Mouse (Mus musculus): Measurements from ENCODE around the gene Mapk10. TPM values are rescaled to one million over a fixed set of nuclear protein-coding genes. Genes with fewer than 3 reads are reported as not detected.

Gene Mapk10
- polyA plus RNA-seq (2016; fragmentation: Nextera tagmentation; extraction: Ambion mirVana), result 64.5 and 72.0 TPM in 2 replicates

GRCm38 (mm10) chr5:103211101-103211848 lies at the start of gene Mapk10:
Gene Mapk10, minus strand, starts transcription at chr5:103211334.
- H3K36me3 ChIP-seq, result no peaks in the 10 kb centered on the region
- H3K27me3 ChIP-seq (replicated peaks), result no peaks in the 10 kb centered on the region
- H3K4me1 ChIP-seq, result peaks cover 11% of the 10 kb centered on the region
- peak within 1 kb of the TSS; percentile 53 for H3K4me2 ChIP-seq (replicated peaks)
- peak; percentile 99 for ATAC-seq (ENCODE audit: low FRiP score, low read depth)
- peak within 1 kb of the TSS; percentile 44 for H3K4me3 ChIP-seq
- peak within 1 kb of the TSS; percentile 59 for H3K9ac ChIP-seq
- WGBS, result 9% methylated on average over 16 of the region's 16 CpGs
- H3K9me3 ChIP-seq, result 0 out of 2 replicates have a peak, but pooled peaks cover 3% of the 10 kb centered on the region
- H3K27ac ChIP-seq, result peak within 1 kb of the TSS; percentile 38

GRCm38 (mm10) chr5:103256144-103256543 lies 45.0 kb upstream of the Mapk10 start:
- H3K27ac ChIP-seq, result no peak overlapping the region
- H3K4me3 ChIP-seq, result no peak overlapping the region
- H3K9ac ChIP-seq, result no peak overlapping the region
- H3K27me3 ChIP-seq (replicated peaks), result no peaks in the 10 kb centered on the region
- no peaks in the 10 kb centered on the region for H3K4me1 ChIP-seq
- no peak overlapping the region for H3K4me2 ChIP-seq (replicated peaks)
- H3K9me3 ChIP-seq, result no peaks in the 10 kb centered on the region
- no peaks in the 10 kb centered on the region for H3K36me3 ChIP-seq
- ATAC-seq (ENCODE audit: low FRiP score, low read depth), result no peak
- 91% methylated on average over 5 of the region's 5 CpGs for WGBS

DNA sequence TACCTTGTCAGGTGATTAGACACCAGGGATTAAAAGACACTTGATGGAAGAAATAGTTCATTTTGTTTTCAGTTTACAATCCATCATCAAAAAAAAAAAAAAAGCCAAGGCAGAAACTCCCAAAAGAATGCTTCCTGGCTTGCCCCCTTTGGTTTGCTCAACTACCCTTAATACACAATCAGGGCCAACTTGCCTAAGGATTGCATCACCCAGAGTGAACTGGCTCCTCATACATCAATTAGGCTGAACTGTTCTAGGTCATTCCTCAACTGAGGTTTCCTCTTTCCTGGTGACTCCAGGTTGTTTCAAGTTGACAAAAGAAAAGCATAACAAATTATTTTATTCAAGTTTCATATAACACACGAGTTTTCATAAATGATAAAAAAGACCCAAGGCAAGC lies 31.3 kb upstream of the Mapk10 start:
- H3K27me3 ChIP-seq (replicated peaks), result no peaks in the 10 kb centered on the region
- no peak overlapping the region for H3K27ac ChIP-seq
- H3K36me3 ChIP-seq, result no peaks in the 10 kb centered on the region
- no peak overlapping the region for H3K4me3 ChIP-seq
- no peaks in the 10 kb centered on the region for H3K9me3 ChIP-seq
- no peaks in the 10 kb centered on the region for H3K4me1 ChIP-seq
- no peak overlapping the region for H3K4me2 ChIP-seq (replicated peaks)
- ATAC-seq (ENCODE audit: low FRiP score, low read depth), result no peak
- no peak overlapping the region for H3K9ac ChIP-seq
- WGBS, result 74% methylated on average over 1 of the region's 1 CpGs

DNA sequence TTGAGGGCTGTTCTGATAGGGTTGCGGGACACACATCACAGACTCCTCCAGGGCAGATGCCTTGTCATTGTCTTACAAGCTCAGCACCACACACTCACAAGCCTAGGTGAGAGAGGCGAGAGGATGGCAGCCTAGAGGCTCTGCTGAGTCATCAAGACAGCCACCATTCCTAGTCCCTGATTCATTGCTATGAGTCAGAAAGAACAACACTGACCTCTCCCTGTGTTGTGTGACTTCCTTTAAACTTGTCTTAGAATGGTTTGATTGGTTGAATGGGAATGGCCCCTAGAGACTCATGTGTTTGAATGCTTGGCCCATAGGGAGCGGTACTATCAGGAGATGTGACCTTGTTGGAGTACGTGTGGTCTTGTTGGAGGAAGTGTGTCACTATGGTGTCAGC lies 20.7 kb upstream of the Mapk10 start:
- WGBS, result 80% methylated on average over 4 of the region's 4 CpGs
- Histone ChIP-seq H3K27me3 (replicated peaks) (no peaks in the 10 kb centered on the region), H3K4me1 (no peaks in the 10 kb centered on the region), H3K9ac (no peak overlapping the region), H3K4me2 (replicated peaks) (no peak overlapping the region), H3K27ac (no peak overlapping the region), H3K9me3 (no peaks in the 10 kb centered on the region), H3K36me3 (no peaks in the 10 kb centered on the region), H3K4me3 (no peak overlapping the region)
- no peak for ATAC-seq (ENCODE audit: low FRiP score, low read depth)

DNA sequence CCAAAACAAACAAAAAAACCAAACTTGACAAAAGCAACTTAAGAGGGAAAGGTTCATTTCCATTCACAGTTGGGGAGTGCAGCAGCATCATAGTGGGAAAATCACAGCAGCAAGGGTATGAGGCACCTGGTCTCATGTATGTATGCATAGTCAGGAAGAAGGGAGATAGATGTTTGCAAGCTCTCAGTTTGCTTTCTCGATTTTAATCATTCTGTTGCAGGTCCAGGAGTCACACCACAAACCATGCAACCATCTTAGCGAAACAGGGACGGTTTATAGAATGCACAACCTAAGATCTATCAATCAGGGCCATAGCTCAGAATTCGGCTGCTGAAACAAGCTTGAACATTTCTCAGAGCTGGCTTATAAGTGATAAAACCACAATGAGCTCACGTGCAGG lies 19.2 kb upstream of the Mapk10 start:
- H3K4me3 ChIP-seq, result no peak overlapping the region
- 85% methylated on average over 5 of the region's 5 CpGs for WGBS
- no peak overlapping the region for H3K9ac ChIP-seq
- no peak overlapping the region for H3K27ac ChIP-seq
- H3K27me3 ChIP-seq (replicated peaks), result no peaks in the 10 kb centered on the region
- H3K36me3 ChIP-seq, result no peaks in the 10 kb centered on the region
- no peaks in the 10 kb centered on the region for H3K9me3 ChIP-seq
- no peak for ATAC-seq (ENCODE audit: low FRiP score, low read depth)
- no peaks in the 10 kb centered on the region for H3K4me1 ChIP-seq
- no peak overlapping the region for H3K4me2 ChIP-seq (replicated peaks)

- 71% methylated on average over 3 of the region's 3 CpGs for WGBS
- H3K27me3 ChIP-seq (replicated peaks), result no peaks in the 10 kb centered on the region
Measured at GRCm38 (mm10) chr5:103229321-103229720, 18.2 kb upstream of the Mapk10 start.

GRCm38 (mm10) chr5:103221997-103222396 lies 10.9 kb upstream of the Mapk10 start:
- Histone ChIP-seq H3K27me3 (replicated peaks) (no peaks in the 10 kb centered on the region), H3K27ac (no peak overlapping the region), H3K36me3 (no peaks in the 10 kb centered on the region), H3K4me3 (no peak overlapping the region), H3K4me1 (no peaks in the 10 kb centered on the region), H3K9me3 (no peaks in the 10 kb centered on the region), H3K9ac (no peak overlapping the region), H3K4me2 (replicated peaks) (no peak overlapping the region)
- 68% methylated on average over 2 of the region's 2 CpGs for WGBS
- no peak for ATAC-seq (ENCODE audit: low FRiP score, low read depth)

More at GRCm38 (mm10) chr5:103229321-103229720, 18.2 kb upstream of the Mapk10 start:
- H3K27ac ChIP-seq, result no peak overlapping the region
- H3K4me3 ChIP-seq, result no peak overlapping the region
- no peaks in the 10 kb centered on the region for H3K9me3 ChIP-seq
- no peak for ATAC-seq (ENCODE audit: low FRiP score, low read depth)
- no peaks in the 10 kb centered on the region for H3K36me3 ChIP-seq
- no peak overlapping the region for H3K4me2 ChIP-seq (replicated peaks)
- H3K9ac ChIP-seq, result no peak overlapping the region
- H3K4me1 ChIP-seq, result no peaks in the 10 kb centered on the region

- H3K4me2 ChIP-seq (replicated peaks), result peak overlapping the region; percentile 53
- peak; percentile 32; the same call in 1 of the 2 replicates for ATAC-seq (ENCODE audit: low FRiP score, low read depth)
- H3K27me3 ChIP-seq (replicated peaks), result no peaks in the 10 kb centered on the region
- peak overlapping the region; percentile 20; the same call in 1 of the 2 replicates for H3K27ac ChIP-seq
- H3K9ac ChIP-seq, result peak overlapping the region; percentile 59
- peaks cover 11% of the 10 kb centered on the region for H3K4me1 ChIP-seq
- WGBS, result 26% methylated on average over 6 of the region's 6 CpGs
- no peaks in the 10 kb centered on the region for H3K36me3 ChIP-seq
- H3K9me3 ChIP-seq, result 0 out of 2 replicates have a peak, but pooled peaks cover 3% of the 10 kb centered on the region
- H3K4me3 ChIP-seq, result peak overlapping the region; percentile 44
Measured at GRCm38 (mm10) chr5:103210644-103211043, 490 bp downstream of the Mapk10 start.

DNA sequence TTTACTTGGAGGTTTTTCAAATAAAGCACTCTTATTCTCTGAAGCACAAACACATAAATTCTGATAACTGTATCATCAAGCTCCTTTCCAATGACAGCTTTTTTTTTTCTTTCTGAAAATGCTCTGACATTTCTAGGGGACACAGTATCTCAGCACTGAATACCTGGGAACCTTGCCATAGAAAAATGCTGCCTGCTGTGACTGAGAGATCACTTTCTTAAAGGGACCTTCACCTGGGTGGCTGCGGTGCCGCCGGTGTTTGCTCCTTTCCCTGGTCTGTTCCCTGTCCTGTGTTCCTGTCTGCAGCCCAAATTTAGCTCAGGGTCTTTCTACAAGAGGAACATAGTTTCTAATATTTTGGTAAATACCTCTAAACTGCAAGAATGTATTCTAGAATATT lies 1.1 kb downstream of the Mapk10 start:
- Histone ChIP-seq H3K9me3 (0 out of 2 replicates have a peak, but pooled peaks cover 3% of the 10 kb centered on the region), H3K9ac (no peak overlapping the region), H3K4me2 (replicated peaks) (peak overlapping the region; percentile 53), H3K4me1 (peaks cover 11% of the 10 kb centered on the region), H3K27ac (no peak overlapping the region), H3K36me3 (no peaks in the 10 kb centered on the region), H3K4me3 (peak overlapping the region; percentile 44), H3K27me3 (replicated peaks) (no peaks in the 10 kb centered on the region)
- 54% methylated on average over 3 of the region's 3 CpGs for WGBS
- no peak for ATAC-seq (ENCODE audit: low FRiP score, low read depth)

GRCm38 (mm10) chr5:103209486-103209885 lies 1.6 kb downstream of the Mapk10 start:
- WGBS, result 61% methylated on average over 6 of the region's 6 CpGs
- H3K27ac ChIP-seq, result no peak overlapping the region
- H3K4me3 ChIP-seq, result peak overlapping the region; percentile 44
- H3K9me3 ChIP-seq, result 0 out of 2 replicates have a peak, but pooled peaks cover 1% of the 10 kb centered on the region
- H3K4me1 ChIP-seq, result peaks cover 11% of the 10 kb centered on the region
- H3K9ac ChIP-seq, result peak overlapping the region; percentile 30
- ATAC-seq (ENCODE audit: low FRiP score, low read depth), result no peak
- H3K36me3 ChIP-seq, result no peaks in the 10 kb centered on the region
- H3K27me3 ChIP-seq (replicated peaks), result no peaks in the 10 kb centered on the region
- peak overlapping the region; percentile 53 for H3K4me2 ChIP-seq (replicated peaks)

- no peak for ATAC-seq (ENCODE audit: low FRiP score, low read depth)
- Histone ChIP-seq H3K4me2 (replicated peaks) (peak overlapping the region; percentile 53), H3K4me3 (peak overlapping the region; percentile 44), H3K36me3 (no peaks in the 10 kb centered on the region), H3K27ac (0 out of 2 replicates have a peak overlapping the region, but pooled peaks have one; percentile 1), H3K9me3 (no peaks in the 10 kb centered on the region), H3K27me3 (replicated peaks) (no peaks in the 10 kb centered on the region), H3K4me1 (peaks cover 11% of the 10 kb centered on the region), H3K9ac (peak overlapping the region; percentile 49; the same call in 1 of the 2 replicates)
- 47% methylated on average over 8 of the region's 8 CpGs for WGBS
Measured at GRCm38 (mm10) chr5:103208869-103209268, 2.3 kb downstream of the Mapk10 start.

GRCm38 (mm10) chr5:103208021-103208511 lies 3.1 kb downstream of the Mapk10 start:
- Histone ChIP-seq H3K4me2 (replicated peaks) (peak overlapping the region; percentile 53), H3K4me1 (peaks cover 11% of the 10 kb centered on the region), H3K27ac (no peak overlapping the region), H3K4me3 (peak overlapping the region; percentile 44), H3K9me3 (no peaks in the 10 kb centered on the region), H3K36me3 (no peaks in the 10 kb centered on the region), H3K9ac (peak overlapping the region; percentile 49; the same call in 1 of the 2 replicates), H3K27me3 (replicated peaks) (no peaks in the 10 kb centered on the region)
- 51% methylated on average over 10 of the region's 10 CpGs for WGBS
- no peak for ATAC-seq (ENCODE audit: low FRiP score, low read depth)
